Comparison of ENCODE assay signal across 8 mouse cellular contexts in genomic region chr8:108715416-108715948, GRCm38 (mm10).
DNase-seq lines count a peak whose midpoint lies in the region; ATAC-seq and TF ChIP-seq lines count a peak whose summit lies in the region.

No protein-coding gene starts in this region.

- DNase-seq in kidney, adult 11 months, result peak; percentile 73
- no peak for DNase-seq in kidney, postnatal 4 days
- DNase-seq in R1 (ENCODE audit: low read depth, low spot score) (peak; percentile 93), MN1 (ENCODE audit: low spot score) (no peak)
- DNase-seq in hindbrain, postnatal 0 days (ENCODE audit: low spot score), result no peak
- no peak for DNase-seq in cerebellum, postnatal 14 days
- no peak for DNase-seq in adrenal gland, adult 8-10 months

- H3K4me2 ChIP-seq in hindbrain, postnatal 0 days (ENCODE audit: low read depth, low read length), result peak overlapping the region; percentile 94
- H3K4me2 ChIP-seq in midbrain, embryonic 12.5 days (replicated peaks), result peak overlapping the region; percentile 94

- H3K9me3 ChIP-seq in hindbrain, postnatal 0 days (ENCODE audit: low read length), result no peaks in the 10 kb centered on the region
- no peaks in the 10 kb centered on the region for H3K9me3 ChIP-seq in midbrain, embryonic 12.5 days

- TF ChIP-seq CTCF in hindbrain, postnatal 0 days (IDR thresholded peaks at IDR 0.05; ENCODE audit: low read depth), result no peak

- H3K27me3 ChIP-seq in hindbrain, postnatal 0 days (ENCODE audit: insufficient read depth, low read length), result peaks cover 39% of the 10 kb centered on the region
- peaks cover 18% of the 10 kb centered on the region; the same call in 1 of the 2 replicates for H3K27me3 ChIP-seq in midbrain, embryonic 12.5 days

- 13% methylated on average over 11 of the region's 11 CpGs for WGBS in hindbrain, postnatal 0 days
- 11% methylated on average over 10 of the region's 11 CpGs for WGBS in midbrain, embryonic 12.5 days

- ATAC-seq in hindbrain, postnatal 0 days, result no peak
- no peak for ATAC-seq in midbrain, embryonic 12.5 days (ENCODE audit: low FRiP score, low read depth)

- peak overlapping the region; percentile 79; the same call in 1 of the 2 replicates for H3K27ac ChIP-seq in hindbrain, postnatal 0 days
- H3K27ac ChIP-seq in midbrain, embryonic 12.5 days (replicated peaks), result peak overlapping the region; percentile 100

- no peaks in the 10 kb centered on the region for H3K36me3 ChIP-seq in hindbrain, postnatal 0 days (ENCODE audit: insufficient read depth, low read length)
- no peaks in the 10 kb centered on the region for H3K36me3 ChIP-seq in midbrain, embryonic 12.5 days

- peak overlapping the region; percentile 75 for H3K9ac ChIP-seq in hindbrain, postnatal 0 days (replicated peaks; ENCODE audit: low read length)
- H3K9ac ChIP-seq in midbrain, embryonic 12.5 days (replicated peaks), result peak overlapping the region; percentile 88

- H3K4me3 ChIP-seq in hindbrain, postnatal 0 days (ENCODE audit: low read length), result peak overlapping the region; percentile 54
- peak overlapping the region; percentile 73 for H3K4me3 ChIP-seq in midbrain, embryonic 12.5 days

- no peaks in the 10 kb centered on the region for H3K4me1 ChIP-seq in hindbrain, postnatal 0 days (ENCODE audit: insufficient read depth, low read length)
- H3K4me1 ChIP-seq in midbrain, embryonic 12.5 days, result peaks cover 96% of the 10 kb centered on the region

Comparison
In these comparisons a context has a peak if more than half of its experiments do, and no peak if none do; other contexts are left out.
1. DNase-seq: peak in kidney, adult 11 months (single experiment) and R1 (single experiment); none in kidney, postnatal 4 days (0 of 2), hindbrain, postnatal 0 days (single experiment), cerebellum, postnatal 14 days (0 of 2), adrenal gland, adult 8-10 months (single experiment) and MN1 (single experiment).